Mouse (Mus musculus): ENCODE results near the gene Fli1.

DNA sequence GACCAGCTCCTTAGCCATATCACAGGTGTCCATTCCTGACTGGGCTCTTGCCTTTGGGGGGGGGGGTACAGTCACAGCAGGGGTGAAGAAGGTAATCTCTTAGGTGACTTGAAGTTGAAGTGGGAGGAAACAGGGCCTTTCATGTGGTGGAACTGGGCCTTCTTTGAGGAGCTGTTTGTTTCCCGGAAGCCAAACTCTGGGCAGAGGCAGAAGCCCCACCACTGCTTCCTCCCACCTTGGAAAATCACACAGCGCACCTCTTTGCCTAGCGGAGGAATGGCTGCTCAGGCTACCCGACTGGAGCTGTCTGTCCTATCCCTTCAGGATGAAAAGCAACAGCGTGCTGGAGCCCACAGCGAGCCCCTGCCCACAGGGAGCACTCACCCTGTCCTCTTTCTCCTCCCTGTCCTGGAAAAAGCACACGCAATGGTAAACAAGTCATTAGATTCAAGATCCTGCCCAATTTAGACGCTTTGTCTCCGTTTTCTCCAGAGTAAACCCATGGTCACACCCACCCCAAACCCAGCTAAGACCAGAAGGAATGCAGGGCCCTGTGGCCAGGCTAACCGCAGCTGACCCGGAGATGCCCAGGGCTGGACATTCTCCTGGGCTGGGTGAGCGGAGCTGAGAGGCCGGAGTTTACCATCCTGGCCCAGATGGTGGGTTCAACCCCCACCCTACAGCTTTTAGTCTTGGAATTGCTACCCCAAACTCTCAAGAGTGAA is 24.1 kb downstream of the Fli1 start:
- TF ChIP-seq CTCF (IDR thresholded peaks at IDR 0.05; ENCODE audit: insufficient read depth, low read depth, low read length) (no peak), POLR2A (IDR thresholded peaks at IDR 0.05; ENCODE audit: insufficient read depth, low read depth, low read length) (no peak)

Data from olfactory bulb, adult 2 months (tissue).